28 mouse cellular contexts compared by ENCODE assay signal in genomic region chr1:105170979-105171378, GRCm38 (mm10).
A peak's percentile ranks its signal among the peaks of the same experiment; 100 is the strongest.
DNase-seq lines count a peak whose midpoint lies in the region; ATAC-seq and TF ChIP-seq lines count a peak whose summit lies in the region.
"Had no signal": no experiment of that assay in that cellular context is flagged by ENCODE, and none has a peak within 500 bp of the region (broad histone marks: within the 10 kb centered on the region; RNA-seq: fewer than 3 reads in every experiment).

No protein-coding gene starts in this region.

- no peaks in the 10 kb centered on the region for H3K9me3 ChIP-seq in MEL (replicated peaks; ENCODE audit: insufficient read depth, low read length)
- no peaks in the 10 kb centered on the region for H3K9me3 ChIP-seq in kidney, embryonic 15.5 days (replicated peaks)
- H3K9me3 ChIP-seq in midbrain, embryonic 14.5 days (ENCODE audit: control insufficient read depth, low read length), result no peaks in the 10 kb centered on the region
- H3K9me3 ChIP-seq: forebrain, embryonic 10.5 days; intestine, embryonic 15.5 days; limb, embryonic 15.5 days; liver, embryonic 15.5 days; midbrain, embryonic 13.5 days; neural tube, embryonic 12.5 days had no signal

- TF ChIP-seq CTCF in MEL (IDR thresholded peaks at IDR 0.05 in 2 of 3, conservative IDR thresholded peaks at IDR 0.05 in 1 of 3; ENCODE audit: control insufficient read depth in 1 of 3, insufficient read depth in 1 of 3, low read depth in 2 of 3, low read length in 3 of 3, poor library complexity in 1 of 3, severe bottlenecking in 1 of 3), result no peak

- TF ChIP-seq RAD21 in MEL (IDR thresholded peaks at IDR 0.05; ENCODE audit: low read depth, low read length), result no peak

- 80% methylated on average over 1 of the region's 1 CpGs for WGBS in kidney, embryonic 15.5 days
- WGBS in midbrain, embryonic 14.5 days, result 76% methylated on average over 1 of the region's 1 CpGs

- no peak overlapping the region for H3K4me2 ChIP-seq in kidney, embryonic 15.5 days
- H3K4me2 ChIP-seq in midbrain, embryonic 14.5 days (ENCODE audit: low read length), result no peak overlapping the region
- H3K4me2 ChIP-seq: hindbrain, embryonic 14.5 days; intestine, embryonic 15.5 days; limb, embryonic 15.5 days; liver, embryonic 15.5 days; midbrain, embryonic 13.5 days; neural tube, embryonic 12.5 days had no signal

- 0 out of 2 replicates have a peak overlapping the region, but pooled peaks have one; percentile 23 for H3K9ac ChIP-seq in MEL (ENCODE audit: control insufficient read depth, low read depth, low read length, poor library complexity, severe bottlenecking)
- H3K9ac ChIP-seq in kidney, embryonic 15.5 days, result no peak overlapping the region
- no peak overlapping the region for H3K9ac ChIP-seq in midbrain, embryonic 14.5 days (replicated peaks; ENCODE audit: low read length)
- H3K9ac ChIP-seq: hindbrain, embryonic 14.5 days; intestine, embryonic 15.5 days; limb, embryonic 15.5 days; liver, embryonic 15.5 days; midbrain, embryonic 13.5 days; neural tube, embryonic 12.5 days had no signal

- H3K27ac ChIP-seq in MEL (ENCODE audit: control insufficient read depth, low read depth, low read length), result peak overlapping the region; percentile 95
- H3K27ac ChIP-seq in kidney, embryonic 15.5 days, result no peak overlapping the region
- no peak overlapping the region for H3K27ac ChIP-seq in midbrain, embryonic 14.5 days (replicated peaks; ENCODE audit: low read depth, low read length)
- H3K27ac ChIP-seq: forebrain, embryonic 10.5 days; hindbrain, embryonic 14.5 days; intestine, embryonic 15.5 days; limb, embryonic 15.5 days; liver, embryonic 15.5 days; midbrain, embryonic 13.5 days; neural tube, embryonic 12.5 days had no signal

- H3K4me3 ChIP-seq in MEL (ENCODE audit: control insufficient read depth in 1 of 2, insufficient read depth in 1 of 2, low read depth in 2 of 2, low read length in 2 of 2), result no peak overlapping the region
- H3K4me3 ChIP-seq in kidney, embryonic 15.5 days (replicated peaks), result no peak overlapping the region
- no peak overlapping the region for H3K4me3 ChIP-seq in midbrain, embryonic 14.5 days (replicated peaks; ENCODE audit: low read depth, low read length)
- H3K4me3 ChIP-seq: forebrain, embryonic 10.5 days; intestine, embryonic 15.5 days; limb, embryonic 15.5 days; liver, embryonic 15.5 days; megakaryocyte, embryonic 14.5 days; midbrain, embryonic 13.5 days; neural tube, embryonic 12.5 days had no signal

- H3K27me3 ChIP-seq in MEL (ENCODE audit: control insufficient read depth in 1 of 2, insufficient read depth in 2 of 2, low read length in 2 of 2), result no peaks in the 10 kb centered on the region
- H3K27me3 ChIP-seq in kidney, embryonic 15.5 days, result no peaks in the 10 kb centered on the region
- H3K27me3 ChIP-seq in midbrain, embryonic 14.5 days (ENCODE audit: control insufficient read depth, insufficient read depth, low read length), result no peaks in the 10 kb centered on the region
- H3K27me3 ChIP-seq: intestine, embryonic 15.5 days; limb, embryonic 15.5 days; liver, embryonic 15.5 days; megakaryocyte, embryonic 14.5 days; midbrain, embryonic 13.5 days; neural tube, embryonic 12.5 days; Patski had no signal

- no peaks in the 10 kb centered on the region for H3K79me2 ChIP-seq in MEL (ENCODE audit: control insufficient read depth, insufficient read depth, low read length, poor library complexity)

- TF ChIP-seq EP300 in MEL (IDR thresholded peaks at IDR 0.05; ENCODE audit: low read depth in 1 of 2, low read length in 2 of 2), result peak; percentile 85 to 92

- peaks cover 0 to 27% of the 10 kb centered on the region in 2 experiments; a peak in 2 of 4 replicates for H3K36me3 ChIP-seq in MEL (ENCODE audit: control insufficient read depth in 1 of 2, insufficient read depth in 2 of 2, low read length in 2 of 2)
- no peaks in the 10 kb centered on the region for H3K36me3 ChIP-seq in kidney, embryonic 15.5 days
- no peaks in the 10 kb centered on the region for H3K36me3 ChIP-seq in midbrain, embryonic 14.5 days (ENCODE audit: control insufficient read depth, insufficient read depth, low read length)
- H3K36me3 ChIP-seq: forebrain, embryonic 10.5 days; intestine, embryonic 15.5 days; limb, embryonic 15.5 days; liver, embryonic 15.5 days; midbrain, embryonic 13.5 days; neural tube, embryonic 12.5 days had no signal

- peaks cover 14 to 21% of the 10 kb centered on the region in 2 experiments for H3K4me1 ChIP-seq in MEL (ENCODE audit: control insufficient read depth in 1 of 2, insufficient read depth in 2 of 2, low read length in 2 of 2)
- no peaks in the 10 kb centered on the region for H3K4me1 ChIP-seq in kidney, embryonic 15.5 days
- H3K4me1 ChIP-seq in midbrain, embryonic 14.5 days (ENCODE audit: control insufficient read depth, insufficient read depth, low read length), result no peaks in the 10 kb centered on the region
- H3K4me1 ChIP-seq: forebrain, embryonic 10.5 days; megakaryocyte, embryonic 14.5 days; neural tube, embryonic 12.5 days had no signal

- peak; percentile 82 for ATAC-seq in granulocyte monocyte progenitor cell, adult 5-6 weeks (replicated peaks; ENCODE audit: poor library complexity, severe bottlenecking)
- ATAC-seq in neutrophil, adult 5-6 weeks (ENCODE audit: extremely low read depth, insufficient number of reproducible peaks, low FRiP score, poor library complexity, severe bottlenecking), result peak; percentile 50
- no peak for ATAC-seq in cerebellum, adult (ENCODE audit: insufficient number of reproducible peaks, low FRiP score, low TSS enrichment)
- no peak for ATAC-seq in kidney, embryonic 15.5 days (replicated peaks; ENCODE audit: low FRiP score)
- ATAC-seq in midbrain, embryonic 14.5 days (ENCODE audit: low FRiP score, low TSS enrichment), result no peak
- ATAC-seq: forebrain, embryonic 16.5 days; midbrain, embryonic 13.5 days; Patski had no signal

- DNase-seq in A20 (ENCODE audit: low read depth, low spot score) (peak; percentile 53), MEL (ENCODE audit: low read depth, low spot score) (peak; percentile 85)
- DNase-seq in midbrain, embryonic 14.5 days, result no peak
- DNase-seq: cerebellum, adult 9-10 months; gastrocnemius, postnatal 10 days; heart, adult 18-20 months; heart, postnatal 36 days; kidney, adult 8-10 months; kidney, postnatal 14 days; left cerebral cortex, postnatal 4 days; retina, postnatal 1 day; right cerebral cortex, postnatal 4 days; thymus, adult 2 months; thymus, postnatal 4 days had no signal

- TF ChIP-seq POLR2A in MEL (IDR thresholded peaks at IDR 0.05; ENCODE audit: control insufficient read depth in 1 of 2, insufficient read depth in 1 of 2, low read depth in 1 of 2, low read length in 2 of 2, poor library complexity in 1 of 2), result no peak

TF ChIP-seq in MEL, 35 proteins besides CTCF, POLR2A, EP300 and RAD21:
- TF ChIP-seq CHD1 (IDR thresholded peaks at IDR 0.05; ENCODE audit: low read depth, low read length) (no peak), JUND (IDR thresholded peaks at IDR 0.05; ENCODE audit: low read depth, low read length) (no peak), HCFC1 (IDR thresholded peaks at IDR 0.05; ENCODE audit: low read depth, low read length) (0 out of 2 replicates have a peak, but pooled peaks have one; percentile 26), TCF12 (IDR thresholded peaks at IDR 0.05; ENCODE audit: low read depth, low read length) (peak; percentile 62; the same call in 1 of the 2 replicates), MYB (IDR thresholded peaks at IDR 0.05; ENCODE audit: low read depth, low read length) (peak; percentile 55), MEF2A (IDR thresholded peaks at IDR 0.05; ENCODE audit: extremely low read depth, insufficient replicate concordance, low read depth, low read length, poor library complexity, severe bottlenecking) (peak; percentile 55; the same call in 1 of the 2 replicates), NRF1 (IDR thresholded peaks at IDR 0.05; ENCODE audit: insufficient read depth, low read depth, low read length, poor library complexity, severe bottlenecking) (no peak), GABPA (IDR thresholded peaks at IDR 0.05; ENCODE audit: low read depth, low read length) (no peak), MAX (IDR thresholded peaks at IDR 0.05; ENCODE audit: low read length) (peak; percentile 38; the same call in 1 of the 2 replicates), USF2 (IDR thresholded peaks at IDR 0.05; ENCODE audit: borderline replicate concordance in 1 of 2, insufficient read depth in 1 of 2, low read depth in 1 of 2, low read length in 2 of 2) (no peak), RCOR1 (IDR thresholded peaks at IDR 0.05; ENCODE audit: low read depth, low read length) (peak; percentile 81), ETS1 (IDR thresholded peaks at IDR 0.05; ENCODE audit: low read depth, low read length) (peak; percentile 66), TBP (IDR thresholded peaks at IDR 0.05; ENCODE audit: low read depth, low read length) (0 out of 2 replicates have a peak, but pooled peaks have one; percentile 46), CHD2 (IDR thresholded peaks at IDR 0.05; ENCODE audit: low read length) (no peak), MAFK (IDR thresholded peaks at IDR 0.05; ENCODE audit: borderline replicate concordance, low read depth, low read length) (0 out of 2 replicates have a peak, but pooled peaks have one; percentile 13), SMC3 (IDR thresholded peaks at IDR 0.05; ENCODE audit: low read depth, low read length) (no peak), ELF1 (IDR thresholded peaks at IDR 0.05; ENCODE audit: low read depth, low read length) (peak; percentile 59; the same call in 1 of the 2 replicates), GATA1 (IDR thresholded peaks at IDR 0.05; ENCODE audit: low read depth, low read length) (peak; percentile 69), USF1 (IDR thresholded peaks at IDR 0.05; ENCODE audit: low read depth, low read length) (no peak), MYC (IDR thresholded peaks at IDR 0.05; ENCODE audit: low read depth, low read length) (peak; percentile 85; the same call in 1 of the 2 replicates)

Comparison
In these comparisons a context has a peak if more than half of its experiments do, and no peak if none do; other contexts are left out.
1. ATAC-seq: peak in granulocyte monocyte progenitor cell, adult 5-6 weeks (single experiment) and neutrophil, adult 5-6 weeks (single experiment); none in cerebellum, adult (single experiment), kidney, embryonic 15.5 days (single experiment) and midbrain, embryonic 14.5 days (single experiment).